Mouse (Mus musculus): Measurements from ENCODE around the gene Hebp1. TPM values are rescaled to one million over a fixed set of nuclear protein-coding genes. Genes with fewer than 3 reads are reported as not detected.

Gene Hebp1
- polyA plus RNA-seq, 1 experiment from 2014 or later: 5.2 TPM

- ChIA-PET POLR2A (interaction anchor here (1.1 kb wide), 1 partner anchor 10 kb away, joined by 3 read pairs; no protein-coding TSS in a partner anchor), CTCF (no interaction called here)
- in situ Hi-C loops (cut with MboI; ENCODE audit: low pct_unique_long_range_greater_than_20kb): no loop called here
- ATAC-seq (no peak), DNase-seq (ENCODE audit: low read depth, low spot score) (no peak)
- H3K27me3 ChIP-seq: no peaks in the 10 kb centered on the region
- TF ChIP-seq CTCF (IDR thresholded peaks at IDR 0.05): no peak
Observed at GRCm38 (mm10) chr6:135198726-135199125, 904 bp upstream of the Hebp1 start.

- ChIA-PET CTCF (interaction anchor here (0.7 to 1.5 kb wide), 2 partner anchors 14 to 120 kb away, joined by 3 to 4 read pairs; no protein-coding TSS in a partner anchor), POLR2A (interaction anchor here (0.6 kb wide), 1 partner anchor 511 kb away, joined by 3 read pairs; no protein-coding TSS in a partner anchor)
- ATAC-seq: no peak
- in situ Hi-C loops (cut with MboI; ENCODE audit: low pct_unique_long_range_greater_than_20kb): no loop called here
- no peak for DNase-seq (ENCODE audit: low read depth, low spot score)
- TF ChIP-seq CTCF (IDR thresholded peaks at IDR 0.05): no peak
- no peaks in the 10 kb centered on the region for H3K27me3 ChIP-seq
Observed at GRCm38 (mm10) chr6:135197446-135197845, 376 bp downstream of the Hebp1 start.

GRCm38 (mm10) chr6:135196707-135197106 lies 1.1 kb downstream of the Hebp1 start:
- in situ Hi-C loops (cut with MboI; ENCODE audit: low pct_unique_long_range_greater_than_20kb): no loop called here
- CTCF ChIA-PET: interaction anchor here (1.5 kb wide), 1 partner anchor 13 kb away, joined by 4 read pairs; no protein-coding TSS in a partner anchor
- no peak for ATAC-seq
- no peaks in the 10 kb centered on the region for H3K27me3 ChIP-seq
- no peak for TF ChIP-seq CTCF (IDR thresholded peaks at IDR 0.05)
- DNase-seq (ENCODE audit: low read depth, low spot score): no peak
- POLR2A ChIA-PET: interaction anchor here (0.6 kb wide), 1 partner anchor 512 kb away, joined by 3 read pairs; no protein-coding TSS in a partner anchor

- in situ Hi-C loops (cut with MboI; ENCODE audit: low pct_unique_long_range_greater_than_20kb): no loop called here
- H3K27me3 ChIP-seq: no peaks in the 10 kb centered on the region
- no peak for DNase-seq (ENCODE audit: low read depth, low spot score)
- no peak for ATAC-seq
- CTCF ChIA-PET: no interaction called here
- no peak for TF ChIP-seq CTCF (IDR thresholded peaks at IDR 0.05)
- POLR2A ChIA-PET: no interaction called here
Observed at GRCm38 (mm10) chr6:135194907-135195306, 2.9 kb downstream of the Hebp1 start.

- TF ChIP-seq CTCF (IDR thresholded peaks at IDR 0.05): no peak
- H3K27me3 ChIP-seq: no peaks in the 10 kb centered on the region
- no peak for DNase-seq (ENCODE audit: low read depth, low spot score)
- POLR2A ChIA-PET: no interaction called here
- in situ Hi-C loops (cut with MboI; ENCODE audit: low pct_unique_long_range_greater_than_20kb): no loop called here
- CTCF ChIA-PET: no interaction called here
- peak; percentile 42 for ATAC-seq
Observed at GRCm38 (mm10) chr6:135193733-135194132, 4.1 kb downstream of the Hebp1 start.

- ATAC-seq (no peak), DNase-seq (ENCODE audit: low read depth, low spot score) (no peak)
- H3K27me3 ChIP-seq: no peaks in the 10 kb centered on the region
- ChIA-PET CTCF (no interaction called here), POLR2A (no interaction called here)
- in situ Hi-C loops (cut with MboI; ENCODE audit: low pct_unique_long_range_greater_than_20kb): no loop called here
- TF ChIP-seq CTCF (IDR thresholded peaks at IDR 0.05): no peak
Observed at GRCm38 (mm10) chr6:135192993-135193392, 4.8 kb downstream of the Hebp1 start.

GRCm38 (mm10) chr6:135191906-135192305 lies 5.9 kb downstream of the Hebp1 start:
- in situ Hi-C loops (cut with MboI; ENCODE audit: low pct_unique_long_range_greater_than_20kb): no loop called here
- no peak for DNase-seq (ENCODE audit: low read depth, low spot score)
- no peak for TF ChIP-seq CTCF (IDR thresholded peaks at IDR 0.05)
- ATAC-seq: no peak
- ChIA-PET POLR2A (no interaction called here), CTCF (interaction anchor here (0.9 kb wide), 1 partner anchor 13 kb away, joined by 3 read pairs; no protein-coding TSS in a partner anchor)
- H3K27me3 ChIP-seq: no peaks in the 10 kb centered on the region

GRCm38 (mm10) chr6:135190122-135190521 lies 7.7 kb downstream of the Hebp1 start:
- DNase-seq (ENCODE audit: low read depth, low spot score): no peak
- TF ChIP-seq CTCF (IDR thresholded peaks at IDR 0.05): no peak
- ChIA-PET POLR2A (no interaction called here), CTCF (no interaction called here)
- no peaks in the 10 kb centered on the region for H3K27me3 ChIP-seq
- no peak for ATAC-seq
- in situ Hi-C loops (cut with MboI; ENCODE audit: low pct_unique_long_range_greater_than_20kb): no loop called here

- in situ Hi-C loops (cut with MboI; ENCODE audit: low pct_unique_long_range_greater_than_20kb): no loop called here
- POLR2A ChIA-PET: no interaction called here
- ATAC-seq: no peak
- DNase-seq (ENCODE audit: low read depth, low spot score): no peak
- H3K27me3 ChIP-seq: no peaks in the 10 kb centered on the region
- CTCF ChIA-PET: no interaction called here
- no peak for TF ChIP-seq CTCF (IDR thresholded peaks at IDR 0.05)
Observed at GRCm38 (mm10) chr6:135188629-135189028, 9.2 kb downstream of the Hebp1 start.

GRCm38 (mm10) chr6:135187076-135187917 lies 10.5 kb downstream of the Hebp1 start:
- POLR2A ChIA-PET: no interaction called here
- DNase-seq (ENCODE audit: low read depth, low spot score) (no peak), ATAC-seq (no peak)
- CTCF ChIA-PET: no interaction called here
- in situ Hi-C loops (cut with MboI; ENCODE audit: low pct_unique_long_range_greater_than_20kb): no loop called here
- no peak for TF ChIP-seq CTCF (IDR thresholded peaks at IDR 0.05)
- no peaks in the 10 kb centered on the region for H3K27me3 ChIP-seq

- CTCF ChIA-PET: interaction anchor here (0.8 to 1.6 kb wide), 3 partner anchors 13 to 40 kb away, joined by 3 to 4 read pairs (median 4); no protein-coding TSS in a partner anchor
- DNase-seq (ENCODE audit: low read depth, low spot score) (no peak), ATAC-seq (no peak)
- POLR2A ChIA-PET: no interaction called here
- no peak for TF ChIP-seq CTCF (IDR thresholded peaks at IDR 0.05)
- in situ Hi-C loops (cut with MboI; ENCODE audit: low pct_unique_long_range_greater_than_20kb): no loop called here
- H3K27me3 ChIP-seq: no peaks in the 10 kb centered on the region
Observed at GRCm38 (mm10) chr6:135183961-135184360, 13.9 kb downstream of the Hebp1 start.
